Mouse (Mus musculus) heart, postnatal 0 days (tissue): ENCODE data around the gene Myo1d. TPM values are rescaled to one million over a fixed set of nuclear protein-coding genes. Genes with fewer than 3 reads are reported as not detected.

Experiments
- ATAC-seq: fragments of 200-750 bp; cut with Nextera tagmentation; 2 replicates; pipeline ENCODE4 v1.8.0; 2017; ENCODE audit warnings: low read depth, moderate number of reproducible peaks, moderate library complexity; ENCODE audit not compliant: insufficient read depth
- DNase-seq: peaks from one replicate; pipeline ENCODE4 v3.0.0-alpha.2; 2016; ENCODE audit warnings: low spot score
- H3K27ac ChIP-seq: fragments of 300-500 bp; sonication (generic); 2 replicates; pipeline ENCODE4 v1.5.1; 2014; ENCODE audit warnings: low read depth, mild to moderate bottlenecking
- H3K27me3 ChIP-seq: fragments of 300-500 bp; sonication (generic); 2 replicates; pipeline ENCODE4 v1.6.1; 2014; ENCODE audit warnings: low read length, mixed read lengths; ENCODE audit not compliant: control insufficient read depth, insufficient read depth
- H3K36me3 ChIP-seq: fragments of 300-500 bp; sonication (generic); replicated peaks from 2 replicates; pipeline ENCODE4 v1.6.1; 2014; ENCODE audit warnings: low read length, mixed read lengths; ENCODE audit not compliant: control insufficient read depth, insufficient read depth
- H3K4me1 ChIP-seq: fragments of 300-500 bp; sonication (generic); 2 replicates; pipeline ENCODE4 v1.6.1; 2014; ENCODE audit warnings: antibody characterized with exemption; ENCODE audit not compliant: control insufficient read depth, insufficient read depth
- H3K4me2 ChIP-seq: fragments of 300-500 bp; sonication (generic); 2 replicates; pipeline ENCODE4 v1.6.1; 2014; ENCODE audit warnings: low read depth, mild to moderate bottlenecking, low read length, moderate library complexity
- H3K4me3 ChIP-seq: fragments of 300-500 bp; sonication (generic); 2 replicates; pipeline ENCODE4 v1.5.1; 2014; ENCODE audit warnings: low read depth, low read length
- H3K9ac ChIP-seq: fragments of 300-500 bp; sonication (generic); replicated peaks from 2 replicates; pipeline ENCODE4 v1.6.1; 2014; ENCODE audit warnings: low read depth, low read length, mixed read lengths
- H3K9me3 ChIP-seq: fragments of 300-500 bp; sonication (generic); replicated peaks from 2 replicates; pipeline ENCODE4 v1.6.1; 2016; ENCODE audit warnings: low read length; ENCODE audit not compliant: control insufficient read depth
- CTCF ChIP-seq: IDR thresholded peaks from 2 replicates; pipeline ENCODE4 v1.5.1; 2016; ENCODE audit warnings: antibody characterized with exemption, control low read depth, low read depth
- EP300 ChIP-seq: IDR thresholded peaks from 2 replicates; pipeline ENCODE4 v1.6.1; 2016; ENCODE audit warnings: antibody characterized with exemption, low read depth
- WGBS: fragments of 180-500 bp; shearing (Covaris S2); extraction: QIAGEN DNeasy Blood & Tissue Kit; methylation state at CpG from one replicate; pipeline ENCODE4 v1.1.7; 2014; 5-methylcytosine and 5-hydroxymethylcytosine counted together
- polyA plus RNA-seq: library from polyadenylated mRNA; unstranded; fragments of >200 nt; fragmentation: Nextera tagmentation; extraction: Ambion mirVana; gene quantifications from 2 replicates; pipeline ENCODE4 v1.2.1, GENCODE M21; 2015
- total RNA-seq: library from RNA; depleted of rRNA; stranded (reverse); fragments of >200 nt; gene quantifications from 2 replicates; pipeline ENCODE4 v1.2.3, GENCODE M21; 2014; ENCODE audit warnings: low replicate concordance

Myo1d gene
- total and polyA plus RNA-seq, 2 experiments from 2014 or later = 4.5 to 4.6 TPM

- no peak overlapping the region for H3K4me2 ChIP-seq
- DNase-seq (no peak), ATAC-seq (no peak)
- 75% methylated on average over 11 of the region's 11 CpGs for WGBS
- H3K27me3 ChIP-seq = no peaks in the 10 kb centered on the region
- no peak overlapping the region for H3K9ac ChIP-seq
- no peak overlapping the region for H3K4me3 ChIP-seq
- no peak overlapping the region for H3K27ac ChIP-seq
- H3K4me1 ChIP-seq = no peaks in the 10 kb centered on the region
- H3K36me3 ChIP-seq = no peaks in the 10 kb centered on the region
- no peaks in the 10 kb centered on the region for H3K9me3 ChIP-seq
- TF ChIP-seq EP300 (no peak), CTCF (no peak)
Observed at GRCm38 (mm10) chr11:80553046-80553445, 226.8 kb downstream of the Myo1d start.

- H3K36me3 ChIP-seq = no peaks in the 10 kb centered on the region
- no peaks in the 10 kb centered on the region for H3K9me3 ChIP-seq
- H3K27me3 ChIP-seq = no peaks in the 10 kb centered on the region
- no peak overlapping the region for H3K9ac ChIP-seq
- TF ChIP-seq EP300 = no peak
- TF ChIP-seq CTCF = no peak
- H3K4me3 ChIP-seq = no peak overlapping the region
- no peak overlapping the region for H3K27ac ChIP-seq
- WGBS = 66% methylated on average over 3 of the region's 3 CpGs
- DNase-seq = no peak
- H3K4me1 ChIP-seq = no peaks in the 10 kb centered on the region
- no peak for ATAC-seq
- no peak overlapping the region for H3K4me2 ChIP-seq
Observed at GRCm38 (mm10) chr11:80551634-80552033, 228.2 kb downstream of the Myo1d start.

GRCm38 (mm10) chr11:80550264-80550663 lies 229.6 kb downstream of the Myo1d start:
- no peaks in the 10 kb centered on the region for H3K9me3 ChIP-seq
- 72% methylated on average over 10 of the region's 10 CpGs for WGBS
- ATAC-seq (no peak), DNase-seq (no peak)
- TF ChIP-seq EP300 (no peak), CTCF (no peak)
- no peaks in the 10 kb centered on the region for H3K36me3 ChIP-seq
- H3K27ac ChIP-seq = no peak overlapping the region
- H3K4me1 ChIP-seq = no peaks in the 10 kb centered on the region
- H3K27me3 ChIP-seq = no peaks in the 10 kb centered on the region
- no peak overlapping the region for H3K9ac ChIP-seq
- no peak overlapping the region for H3K4me2 ChIP-seq
- no peak overlapping the region for H3K4me3 ChIP-seq

GRCm38 (mm10) chr11:80549854-80550253 lies 230.0 kb downstream of the Myo1d start:
- 78% methylated on average over 6 of the region's 6 CpGs for WGBS
- DNase-seq = no peak
- H3K9me3 ChIP-seq = no peaks in the 10 kb centered on the region
- H3K4me1 ChIP-seq = no peaks in the 10 kb centered on the region
- H3K27ac ChIP-seq = no peak overlapping the region
- ATAC-seq = no peak
- H3K27me3 ChIP-seq = no peaks in the 10 kb centered on the region
- H3K4me2 ChIP-seq = no peak overlapping the region
- H3K4me3 ChIP-seq = no peak overlapping the region
- H3K9ac ChIP-seq = no peak overlapping the region
- TF ChIP-seq CTCF (no peak), EP300 (no peak)
- no peaks in the 10 kb centered on the region for H3K36me3 ChIP-seq

GRCm38 (mm10) chr11:80546233-80546632 lies 233.6 kb downstream of the Myo1d start:
- ATAC-seq (no peak), DNase-seq (no peak)
- no peak overlapping the region for H3K27ac ChIP-seq
- no peak overlapping the region for H3K4me3 ChIP-seq
- H3K4me2 ChIP-seq = no peak overlapping the region
- H3K27me3 ChIP-seq = no peaks in the 10 kb centered on the region
- H3K36me3 ChIP-seq = no peaks in the 10 kb centered on the region
- no peak overlapping the region for H3K9ac ChIP-seq
- TF ChIP-seq EP300 = no peak
- TF ChIP-seq CTCF = no peak
- no peaks in the 10 kb centered on the region for H3K9me3 ChIP-seq
- WGBS = 59% methylated on average over 2 of the region's 2 CpGs
- no peaks in the 10 kb centered on the region for H3K4me1 ChIP-seq

- H3K9ac ChIP-seq = no peak overlapping the region
- H3K4me1 ChIP-seq = no peaks in the 10 kb centered on the region
- H3K36me3 ChIP-seq = no peaks in the 10 kb centered on the region
- no peak overlapping the region for H3K4me3 ChIP-seq
- no peak for ATAC-seq
- H3K4me2 ChIP-seq = no peak overlapping the region
- no peak overlapping the region for H3K27ac ChIP-seq
- WGBS = 81% methylated on average over 3 of the region's 4 CpGs
- H3K27me3 ChIP-seq = no peaks in the 10 kb centered on the region
- TF ChIP-seq CTCF = no peak
- TF ChIP-seq EP300 = no peak
- no peaks in the 10 kb centered on the region for H3K9me3 ChIP-seq
- no peak for DNase-seq
Observed at GRCm38 (mm10) chr11:80539056-80539455, 240.8 kb downstream of the Myo1d start.
